Mouse (Mus musculus) embryonic fibroblast, embryonic 13.5 days (primary cell): Measurements from ENCODE around the gene Slc16a8. TPM values are rescaled to one million over a fixed set of nuclear protein-coding genes. Genes with fewer than 3 reads are reported as not detected.

Experiments
- H3K27ac ChIP-seq: 2 replicates; pipeline ENCODE4 v1.5.1; 2012; ENCODE audit warnings: low read length, control low read depth, inconsistent platforms; ENCODE audit not compliant: insufficient read depth
- H3K4me1 ChIP-seq: 2 replicates; pipeline ENCODE4 v1.6.1; 2011; ENCODE audit warnings: low read length; ENCODE audit not compliant: control insufficient read depth, insufficient read depth
- H3K4me3 ChIP-seq: 2 replicates; pipeline ENCODE4 v1.5.1; 2011; ENCODE audit warnings: mild to moderate bottlenecking, control low read depth, low read length; ENCODE audit not compliant: insufficient read depth
- CTCF ChIP-seq: IDR thresholded peaks from 2 replicates; pipeline ENCODE4 v1.5.1; 2011; ENCODE audit warnings: mild to moderate bottlenecking, control low read depth, low read length, moderate library complexity, borderline replicate concordance; ENCODE audit not compliant: insufficient read depth
- POLR2A ChIP-seq: IDR thresholded peaks from 2 replicates; pipeline ENCODE4 v1.6.1; 2011; ENCODE audit warnings: low read depth, mild to moderate bottlenecking, control low read depth, low read length, moderate library complexity
- polyA plus RNA-seq: library from polyadenylated mRNA; stranded (reverse); fragments of >200 nt; gene quantifications from 2 replicates; pipeline ENCODE4 v1.2.4, GENCODE M21; 2011; ENCODE audit warnings: low read depth; ENCODE audit not compliant: missing spikeins, insufficient read length

The Slc16a8 gene
- polyA plus RNA-seq: not detected in 2 replicates

DNA sequence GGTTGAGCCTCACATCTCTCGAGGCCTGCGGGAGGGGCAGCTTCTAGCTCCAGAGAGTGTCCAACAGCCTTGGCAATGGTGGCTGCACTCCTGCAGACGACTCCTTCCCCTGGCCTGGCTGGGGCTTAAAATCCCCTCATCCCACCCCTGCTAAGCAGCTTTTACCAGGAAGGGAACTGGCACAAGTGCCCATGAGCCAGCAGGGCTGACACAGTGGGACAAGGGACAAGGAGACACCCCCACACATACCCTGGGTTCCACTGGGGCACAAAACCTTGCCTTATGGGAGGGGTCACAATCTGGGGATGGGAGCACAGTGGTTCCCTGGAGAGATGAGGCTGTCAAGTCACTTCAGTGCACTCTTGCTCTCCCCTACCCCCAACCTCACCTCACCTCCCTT lies at the start of gene Slc16a8:
Slc16a8 (minus strand) TSS at position 101 of the 400 bp plus-strand sequence.
- TF ChIP-seq CTCF (no peak), POLR2A (no peak)
- Histone ChIP-seq H3K4me3 (no peak within 1 kb of the TSS), H3K27ac (no peak within 1 kb of the TSS), H3K4me1 (no peaks in the 10 kb centered on the region)

DNA sequence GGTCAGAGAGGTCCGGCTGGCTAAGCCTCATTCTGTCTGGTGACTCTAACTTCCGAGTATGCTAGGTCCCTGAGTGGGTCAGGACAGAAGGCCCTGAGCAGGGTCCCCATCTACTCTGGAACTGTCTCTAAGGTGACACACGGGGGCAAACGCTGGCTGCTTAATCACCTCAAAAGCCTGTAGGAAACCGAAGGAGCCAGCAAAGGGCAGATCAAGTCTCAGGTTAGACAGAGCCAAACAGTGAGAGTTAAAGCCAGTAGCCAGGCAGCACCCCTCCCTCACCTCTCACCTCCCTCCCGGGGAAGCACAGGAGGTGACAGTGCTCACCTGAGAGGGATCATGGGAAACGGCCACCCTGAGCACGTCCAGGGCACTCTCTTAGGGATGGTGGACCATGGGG lies 49.2 kb upstream of the Slc16a8 start:
- H3K4me1 ChIP-seq: peaks cover 9% of the 10 kb centered on the region
- TF ChIP-seq POLR2A (no peak), CTCF (no peak)
- no peak overlapping the region for H3K4me3 ChIP-seq
- no peak overlapping the region for H3K27ac ChIP-seq

DNA sequence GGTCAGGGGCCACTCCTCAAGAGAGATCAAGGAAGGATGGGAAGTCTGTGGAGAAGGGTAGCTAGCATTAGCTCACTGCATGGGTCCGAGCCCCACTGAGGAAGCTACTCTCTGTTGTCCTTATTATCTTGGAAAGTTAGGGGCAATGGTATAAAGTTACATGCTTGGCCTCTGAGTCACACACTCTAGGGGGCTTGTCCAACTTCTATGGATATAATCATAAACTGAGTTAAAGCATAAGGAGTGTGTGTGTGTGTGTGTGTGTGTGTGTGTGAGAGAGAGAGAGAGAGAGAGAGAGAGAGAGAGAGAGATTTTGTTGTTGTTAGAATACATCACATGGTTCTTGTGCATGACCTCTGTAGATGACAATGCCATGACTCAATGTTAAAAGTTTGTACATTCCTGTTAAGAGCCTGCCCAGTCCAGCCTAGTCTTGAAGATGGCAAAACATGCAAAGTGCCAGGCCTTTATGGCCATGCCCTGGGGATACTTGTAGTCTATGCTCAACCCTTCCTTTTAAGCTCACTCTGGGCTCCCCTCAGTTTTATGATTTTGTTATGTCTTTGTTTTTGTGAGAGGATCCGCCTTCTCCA lies 45.1 kb upstream of the Slc16a8 start:
- no peak for TF ChIP-seq POLR2A
- Histone ChIP-seq H3K27ac (peak overlapping the region; percentile 12; the same call in 1 of the 2 replicates), H3K4me1 (peaks cover 9% of the 10 kb centered on the region), H3K4me3 (no peak overlapping the region)

GRCm38 (mm10) chr15:79298553-79298952 lies 44.0 kb upstream of the Slc16a8 start:
- TF ChIP-seq POLR2A (no peak), CTCF (no peak)
- Histone ChIP-seq H3K27ac (no peak overlapping the region), H3K4me1 (peaks cover 9% of the 10 kb centered on the region), H3K4me3 (no peak overlapping the region)

GRCm38 (mm10) chr15:79292779-79293178 lies 38.2 kb upstream of the Slc16a8 start:
- TF ChIP-seq CTCF (no peak), POLR2A (no peak)
- H3K4me1 ChIP-seq: no peaks in the 10 kb centered on the region
- no peak overlapping the region for H3K4me3 ChIP-seq
- no peak overlapping the region for H3K27ac ChIP-seq

GRCm38 (mm10) chr15:79290340-79290739 lies 35.8 kb upstream of the Slc16a8 start:
- TF ChIP-seq CTCF: no peak
- H3K4me3 ChIP-seq: no peak overlapping the region
- no peaks in the 10 kb centered on the region for H3K4me1 ChIP-seq
- no peak overlapping the region for H3K27ac ChIP-seq

DNA sequence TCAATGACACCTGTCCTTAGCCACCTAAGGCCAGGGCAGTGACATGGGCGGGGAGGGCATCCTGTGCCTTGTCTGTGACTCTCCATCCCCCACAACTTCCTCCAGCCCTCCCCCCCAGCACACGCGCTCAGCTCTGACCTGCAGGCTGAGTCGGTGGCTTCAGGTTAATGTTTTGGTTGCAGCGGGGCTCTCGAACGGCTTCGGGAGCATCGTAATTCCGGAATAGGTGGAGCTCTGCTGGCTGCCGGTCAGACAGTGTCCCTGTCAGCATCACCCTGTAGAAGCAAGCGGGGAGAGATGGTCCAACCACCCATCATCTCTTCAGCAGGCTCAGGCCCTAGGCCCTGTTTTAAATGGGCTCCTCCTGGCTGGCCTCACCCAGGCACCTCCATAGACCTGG lies 34.9 kb upstream of the Slc16a8 start:
- H3K4me1 ChIP-seq: no peaks in the 10 kb centered on the region
- no peak for TF ChIP-seq CTCF
- no peak overlapping the region for H3K4me3 ChIP-seq
- H3K27ac ChIP-seq: no peak overlapping the region

GRCm38 (mm10) chr15:79288387-79288786 lies 33.8 kb upstream of the Slc16a8 start:
- Histone ChIP-seq H3K4me3 (no peak overlapping the region), H3K4me1 (no peaks in the 10 kb centered on the region), H3K27ac (no peak overlapping the region)
- TF ChIP-seq CTCF (no peak), POLR2A (no peak)

GRCm38 (mm10) chr15:79287091-79287490 lies 32.5 kb upstream of the Slc16a8 start:
- H3K4me3 ChIP-seq: no peak overlapping the region
- H3K27ac ChIP-seq: no peak overlapping the region
- TF ChIP-seq POLR2A (no peak), CTCF (no peak)
- no peaks in the 10 kb centered on the region for H3K4me1 ChIP-seq

DNA sequence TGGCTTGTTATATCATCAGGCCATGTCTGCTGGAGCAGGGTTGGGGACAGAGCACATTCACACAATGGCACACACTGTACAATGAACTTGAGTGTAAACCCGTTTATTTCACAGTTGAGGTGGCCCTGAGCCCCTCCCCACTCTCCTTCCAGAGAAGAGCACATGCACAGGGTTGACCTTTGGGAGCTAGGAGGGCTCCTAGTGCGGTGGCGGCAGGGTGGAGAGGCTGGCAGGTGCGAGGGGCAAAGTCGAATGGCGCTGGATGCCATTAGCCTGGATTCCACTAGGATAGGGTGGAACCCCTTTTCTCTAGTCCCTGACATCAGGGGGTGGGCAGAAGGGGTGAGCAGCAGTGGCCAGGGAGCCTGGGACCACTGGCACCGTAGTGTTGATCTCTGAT lies 31.6 kb upstream of the Slc16a8 start:
- Histone ChIP-seq H3K4me3 (no peak overlapping the region), H3K4me1 (no peaks in the 10 kb centered on the region), H3K27ac (no peak overlapping the region)
- TF ChIP-seq CTCF (no peak), POLR2A (no peak)

- Histone ChIP-seq H3K4me1 (no peaks in the 10 kb centered on the region), H3K4me3 (no peak within 1 kb of the TSS), H3K27ac (no peak within 1 kb of the TSS)
- TF ChIP-seq POLR2A (no peak), CTCF (no peak)
Measured at GRCm38 (mm10) chr15:79285399-79285798, 30.8 kb upstream of the Slc16a8 start, which contains the start of gene Baiap2l2. TSS of gene Baiap2l2 (minus strand) at chr15:79285537.
